Mouse (Mus musculus) intestine, postnatal 0 days (tissue): Measurements from ENCODE around the gene Kazald1. TPM values are rescaled to one million over a fixed set of nuclear protein-coding genes. Genes with fewer than 3 reads are reported as not detected.

Experiments
- ATAC-seq: fragments of 200-750 bp; cut with Nextera tagmentation; 2 replicates; pipeline ENCODE4 v1.8.0; 2017; ENCODE audit warnings: mild to moderate bottlenecking, moderate TSS enrichment, moderate library complexity
- H3K27ac ChIP-seq: fragments of 300-500 bp; sonication (generic); 2 replicates; pipeline ENCODE4 v1.5.1; 2014; ENCODE audit warnings: mild to moderate bottlenecking, low read depth, low read length, moderate library complexity
- H3K27me3 ChIP-seq: fragments of 300-500 bp; sonication (generic); replicated peaks from 2 replicates; pipeline ENCODE4 v1.6.1; 2014; ENCODE audit warnings: low read length, mixed read lengths; ENCODE audit not compliant: control insufficient read depth, insufficient read depth
- H3K36me3 ChIP-seq: fragments of 300-500 bp; sonication (generic); 2 replicates; pipeline ENCODE4 v1.6.1; 2014; ENCODE audit warnings: mild to moderate bottlenecking, moderate library complexity; ENCODE audit not compliant: control insufficient read depth, insufficient read depth
- H3K4me1 ChIP-seq: fragments of 300-500 bp; sonication (generic); replicated peaks from 2 replicates; pipeline ENCODE4 v1.6.1; 2014; ENCODE audit warnings: antibody characterized with exemption, low read length, mixed read lengths; ENCODE audit not compliant: control insufficient read depth, insufficient read depth
- H3K4me2 ChIP-seq: fragments of 300-500 bp; sonication (generic); replicated peaks from 2 replicates; pipeline ENCODE4 v1.6.1; 2014; ENCODE audit warnings: low read depth, mild to moderate bottlenecking, moderate library complexity
- H3K4me3 ChIP-seq: fragments of 300-500 bp; sonication (generic); 2 replicates; pipeline ENCODE4 v1.5.1; 2014; ENCODE audit warnings: low read depth, low read length
- H3K9ac ChIP-seq: fragments of 300-500 bp; sonication (generic); 2 replicates; pipeline ENCODE4 v1.6.1; 2014; ENCODE audit warnings: mild to moderate bottlenecking, low read depth, low read length
- H3K9me3 ChIP-seq: fragments of 300-500 bp; sonication (generic); 2 replicates; pipeline ENCODE4 v1.6.1; 2016; ENCODE audit warnings: mixed run types; ENCODE audit not compliant: control insufficient read depth
- CTCF ChIP-seq: sonication (generic); IDR thresholded peaks from 2 replicates; pipeline ENCODE4 v1.5.1; 2016; ENCODE audit warnings: low read depth, mild to moderate bottlenecking, control low read depth, antibody characterized with exemption, moderate library complexity
- WGBS: fragments of 180-500 bp; shearing (Covaris S2); extraction: QIAGEN DNeasy Blood & Tissue Kit; methylation state at CpG from one replicate; pipeline ENCODE4 v1.1.7; 2014; 5-methylcytosine and 5-hydroxymethylcytosine counted together
- polyA plus RNA-seq: library from polyadenylated mRNA; unstranded; fragments of >200 nt; fragmentation: Nextera tagmentation; extraction: Ambion mirVana; gene quantifications from 2 replicates; pipeline ENCODE4 v1.2.1, GENCODE M21; 2015

Kazald1 gene
- polyA plus RNA-seq, 1 experiment from 2014 or later, result 1.2 TPM

- Histone ChIP-seq H3K4me2 (no peak overlapping the region), H3K27me3 (peaks cover 44% of the 10 kb centered on the region), H3K36me3 (no peaks in the 10 kb centered on the region), H3K4me1 (no peaks in the 10 kb centered on the region), H3K4me3 (no peak overlapping the region), H3K9ac (no peak overlapping the region), H3K27ac (no peak overlapping the region), H3K9me3 (no peaks in the 10 kb centered on the region)
- WGBS, result 27% methylated on average over 17 of the region's 17 CpGs
- no peak for TF ChIP-seq CTCF
- ATAC-seq, result no peak
Observed at GRCm38 (mm10) chr19:45067170-45067569, 7.9 kb upstream of the Kazald1 start.

GRCm38 (mm10) chr19:45067758-45068510, 7.1 kb upstream of the Kazald1 start:
- TF ChIP-seq CTCF, result no peak
- ATAC-seq, result no peak
- no peaks in the 10 kb centered on the region for H3K9me3 ChIP-seq
- no peaks in the 10 kb centered on the region for H3K36me3 ChIP-seq
- H3K4me1 ChIP-seq, result no peaks in the 10 kb centered on the region
- peaks cover 44% of the 10 kb centered on the region for H3K27me3 ChIP-seq
- H3K4me3 ChIP-seq, result no peak overlapping the region
- WGBS, result 79% methylated on average over 7 of the region's 7 CpGs
- no peak overlapping the region for H3K27ac ChIP-seq
- H3K9ac ChIP-seq, result no peak overlapping the region
- H3K4me2 ChIP-seq, result no peak overlapping the region

- Histone ChIP-seq H3K27ac (peak overlapping the region; percentile 90), H3K4me2 (peak overlapping the region; percentile 92), H3K4me3 (peak overlapping the region; percentile 47), H3K36me3 (no peaks in the 10 kb centered on the region), H3K4me1 (peaks cover 4% of the 10 kb centered on the region; the same call in 1 of the 2 replicates), H3K9ac (peak overlapping the region; percentile 61), H3K27me3 (peaks cover 32% of the 10 kb centered on the region), H3K9me3 (no peaks in the 10 kb centered on the region)
- peak; percentile 86 for TF ChIP-seq CTCF
- 6% methylated on average over 20 of the region's 20 CpGs for WGBS
- ATAC-seq, result no peak
Observed at GRCm38 (mm10) chr19:45073871-45074542, 1.0 kb upstream of the Kazald1 start.

GRCm38 (mm10) chr19:45075323-45076035, 438 bp downstream of the Kazald1 start:
- Histone ChIP-seq H3K27ac (peak overlapping the region; percentile 90; the same call in 1 of the 2 replicates), H3K9ac (peak overlapping the region; percentile 61), H3K4me2 (peak overlapping the region; percentile 92), H3K36me3 (no peaks in the 10 kb centered on the region), H3K4me3 (peak overlapping the region; percentile 47), H3K27me3 (peaks cover 39% of the 10 kb centered on the region), H3K4me1 (peaks cover 4% of the 10 kb centered on the region; the same call in 1 of the 2 replicates), H3K9me3 (no peaks in the 10 kb centered on the region)
- peak; percentile 40 for TF ChIP-seq CTCF
- WGBS, result 2% methylated on average over 32 of the region's 32 CpGs
- ATAC-seq, result peak; percentile 41

- no peak overlapping the region for H3K27ac ChIP-seq
- H3K4me2 ChIP-seq, result peak overlapping the region; percentile 92
- H3K9ac ChIP-seq, result no peak overlapping the region
- no peak for ATAC-seq
- peak overlapping the region; percentile 47 for H3K4me3 ChIP-seq
- peaks cover 4% of the 10 kb centered on the region; the same call in 1 of the 2 replicates for H3K4me1 ChIP-seq
- H3K27me3 ChIP-seq, result peaks cover 46% of the 10 kb centered on the region
- WGBS, result 14% methylated on average over 16 of the region's 17 CpGs
- no peaks in the 10 kb centered on the region for H3K9me3 ChIP-seq
- no peaks in the 10 kb centered on the region for H3K36me3 ChIP-seq
- TF ChIP-seq CTCF, result no peak
Observed at GRCm38 (mm10) chr19:45076036-45076575, 1.1 kb downstream of the Kazald1 start.
